Mouse (Mus musculus): Measurements from ENCODE around the gene Ttc7.

- TF ChIP-seq CHD2 (IDR thresholded peaks at IDR 0.05; ENCODE audit: low read depth, low read length) (no peak), ZNF384 (IDR thresholded peaks at IDR 0.05; ENCODE audit: low read depth, low read length) (no peak)
These were observed 108.6 kb downstream of the Ttc7 start for GRCm38 (mm10) chr17:87391242-87391641.
